Mouse (Mus musculus) myocyte (in vitro differentiated cells): ENCODE data around the gene Psmb6. TPM values are rescaled to one million over a fixed set of nuclear protein-coding genes. Genes with fewer than 3 reads are reported as not detected.

ENCODE experiments used
- H3K27me3 ChIP-seq: one replicate; pipeline ENCODE4 v1.6.1; 2011; ENCODE audit not compliant: control insufficient read depth, insufficient read depth, insufficient read length
- H3K36me3 ChIP-seq: one replicate; pipeline ENCODE4 v1.6.1; 2011; ENCODE audit not compliant: control insufficient read depth, insufficient read depth
- H3K4me2 ChIP-seq: one replicate; pipeline ENCODE4 v1.6.1; 2011; ENCODE audit warnings: low read depth, control low read depth
- H3K4me3 ChIP-seq: one replicate; pipeline ENCODE4 v1.5.1; 2011; ENCODE audit warnings: mild to moderate bottlenecking, control low read depth, moderate library complexity
- H3K79me2 ChIP-seq: one replicate; pipeline ENCODE4 v1.6.1; 2011; ENCODE audit not compliant: control insufficient read depth, insufficient read depth
- H3ac ChIP-seq: one replicate; pipeline ENCODE4 v1.6.1; 2011; ENCODE audit not compliant: control insufficient read depth, insufficient read length
- CEBPB ChIP-seq: IDR thresholded peaks from 2 replicates; pipeline ENCODE4 v1.6.1; 2011; ENCODE audit warnings: mild to moderate bottlenecking, moderate library complexity; ENCODE audit not compliant: poor library complexity, insufficient read depth, severe bottlenecking
- E2F4 ChIP-seq: IDR thresholded peaks from one replicate; pipeline ENCODE4 v1.6.1; 2011; ENCODE audit warnings: mild to moderate bottlenecking, control low read depth, moderate library complexity; ENCODE audit not compliant: insufficient read depth
- MAX ChIP-seq: IDR thresholded peaks from one replicate; pipeline ENCODE4 v1.6.1; 2011; ENCODE audit warnings: low read depth, mild to moderate bottlenecking, control low read depth
- MYOD1 ChIP-seq, 3 experiments: IDR thresholded peaks; one replicate each; pipeline ENCODE4 v1.6.1; 2011; ENCODE audit warnings: control low read depth in 2 of 3, low read depth in 2 of 3, mild to moderate bottlenecking in 2 of 3, moderate library complexity in 1 of 3; ENCODE audit not compliant: insufficient read length in 2 of 3, control insufficient read depth in 1 of 3
- MYOG ChIP-seq, 3 experiments: IDR thresholded peaks; one replicate each; pipeline ENCODE4 v1.6.1; 2011; ENCODE audit warnings: control low read depth in 2 of 3, low read depth in 2 of 3, mild to moderate bottlenecking in 2 of 3; ENCODE audit not compliant: insufficient read length in 2 of 3, control insufficient read depth in 1 of 3, insufficient read depth in 1 of 3
- POLR2A ChIP-seq: IDR thresholded peaks from one replicate; pipeline ENCODE4 v1.6.1; 2011; ENCODE audit warnings: low read depth, mild to moderate bottlenecking, control low read depth, moderate library complexity; ENCODE audit not compliant: insufficient read length
- POLR2AphosphoS2 ChIP-seq: IDR thresholded peaks from one replicate; pipeline ENCODE4 v1.6.1; 2011; ENCODE audit warnings: low read depth, control low read depth; ENCODE audit not compliant: insufficient read length
- REST ChIP-seq: IDR thresholded peaks from one replicate; pipeline ENCODE4 v1.6.1; 2011; ENCODE audit warnings: mild to moderate bottlenecking, control low read depth, moderate library complexity; ENCODE audit not compliant: insufficient read depth, insufficient read length
- SRF ChIP-seq: IDR thresholded peaks from one replicate; pipeline ENCODE4 v1.6.1; 2011; ENCODE audit warnings: low read depth; ENCODE audit not compliant: control insufficient read depth, insufficient read length
- TCF12 ChIP-seq: IDR thresholded peaks from one replicate; pipeline ENCODE4 v1.6.1; 2011; ENCODE audit warnings: mild to moderate bottlenecking, control low read depth; ENCODE audit not compliant: poor library complexity, insufficient read depth, severe bottlenecking
- TCF3 ChIP-seq: IDR thresholded peaks from one replicate; pipeline ENCODE4 v1.6.1; 2011; ENCODE audit warnings: low read depth, control low read depth; ENCODE audit not compliant: insufficient read length
- USF1 ChIP-seq: IDR thresholded peaks from one replicate; pipeline ENCODE4 v1.6.1; 2011; ENCODE audit warnings: low read depth, mild to moderate bottlenecking, control low read depth, moderate library complexity
- polyA plus RNA-seq: library from polyadenylated mRNA; unstranded; fragments of >200 nt; fragmentation: generic; extraction: Trizol; gene quantifications from one replicate; pipeline ENCODE4 v1.2.1, GENCODE M21; 2012; ENCODE audit warnings: missing spikeins

The Psmb6 gene
- polyA plus RNA-seq, 1 experiment, result 575 TPM

- no peak overlapping the region for H3ac ChIP-seq
- no peak overlapping the region for H3K4me2 ChIP-seq
- no peaks in the 10 kb centered on the region for H3K36me3 ChIP-seq
- TF ChIP-seq MAX (no peak), POLR2AphosphoS2 (no peak), TCF3 (no peak), REST (no peak), SRF (no peak), E2F4 (no peak), TCF12 (no peak), MYOD1 (IDR thresholded peaks at IDR 0.05; ENCODE audit: control insufficient read depth in 1 of 3, insufficient read length in 2 of 3, low read depth in 2 of 3) (no peak), CEBPB (no peak), POLR2A (no peak), MYOG (IDR thresholded peaks at IDR 0.05; ENCODE audit: control insufficient read depth in 1 of 3, insufficient read depth in 1 of 3, insufficient read length in 2 of 3, low read depth in 2 of 3) (no peak), USF1 (no peak)
- no peaks in the 10 kb centered on the region for H3K79me2 ChIP-seq
- peaks cover 18% of the 10 kb centered on the region for H3K27me3 ChIP-seq
- H3K4me3 ChIP-seq, result no peak overlapping the region
Observed at GRCm38 (mm10) chr11:70499566-70500475, 25.3 kb upstream of the Psmb6 start.

- H3K36me3 ChIP-seq, result no peaks in the 10 kb centered on the region
- no peak overlapping the region for H3K4me2 ChIP-seq
- H3K27me3 ChIP-seq, result peaks cover 19% of the 10 kb centered on the region
- no peak overlapping the region for H3K4me3 ChIP-seq
- H3K79me2 ChIP-seq, result no peaks in the 10 kb centered on the region
- H3ac ChIP-seq, result no peak overlapping the region
- no peak for TF ChIP-seq POLR2AphosphoS2
- no peak for TF ChIP-seq REST
- no peak for TF ChIP-seq POLR2A
- TF ChIP-seq MYOD1 (IDR thresholded peaks at IDR 0.05; ENCODE audit: control insufficient read depth in 1 of 3, insufficient read length in 2 of 3, low read depth in 2 of 3), result no peak
- TF ChIP-seq SRF, result no peak
- TF ChIP-seq CEBPB, result no peak
- TF ChIP-seq USF1, result no peak
- TF ChIP-seq MYOG (IDR thresholded peaks at IDR 0.05; ENCODE audit: control insufficient read depth in 1 of 3, insufficient read depth in 1 of 3, insufficient read length in 2 of 3, low read depth in 2 of 3), result no peak
- TF ChIP-seq E2F4, result no peak
- TF ChIP-seq MAX, result no peak
- no peak for TF ChIP-seq TCF12
- TF ChIP-seq TCF3, result no peak
Observed at GRCm38 (mm10) chr11:70500476-70500812, 24.7 kb upstream of the Psmb6 start.

- TF ChIP-seq MAX (no peak), POLR2AphosphoS2 (no peak)
- Histone ChIP-seq H3K79me2 (no peaks in the 10 kb centered on the region), H3K36me3 (no peaks in the 10 kb centered on the region), H3K27me3 (peaks cover 16% of the 10 kb centered on the region), H3K4me2 (no peak overlapping the region), H3ac (no peak overlapping the region), H3K4me3 (no peak overlapping the region)
Observed at GRCm38 (mm10) chr11:70502018-70502417, 23.1 kb upstream of the Psmb6 start.

GRCm38 (mm10) chr11:70504970-70505369 lies 20.2 kb upstream of the Psmb6 start, which contains the start of gene Tm4sf5:
Tm4sf5 (plus strand) TSS chr11:70505244.
- TF ChIP-seq MYOD1 (IDR thresholded peaks at IDR 0.05; ENCODE audit: control insufficient read depth in 1 of 3, insufficient read length in 2 of 3, low read depth in 2 of 3) (no peak), POLR2A (no peak), POLR2AphosphoS2 (no peak), MAX (no peak), TCF12 (no peak), MYOG (IDR thresholded peaks at IDR 0.05; ENCODE audit: control insufficient read depth in 1 of 3, insufficient read depth in 1 of 3, insufficient read length in 2 of 3, low read depth in 2 of 3) (no peak), REST (no peak), TCF3 (no peak), E2F4 (no peak), USF1 (no peak), CEBPB (no peak), SRF (no peak)

GRCm38 (mm10) chr11:70506385-70506784 lies 18.8 kb upstream of the Psmb6 start:
- Histone ChIP-seq H3K79me2 (no peaks in the 10 kb centered on the region), H3K4me3 (no peak overlapping the region), H3K4me2 (peak overlapping the region; percentile 68), H3ac (no peak overlapping the region), H3K27me3 (peaks cover 34% of the 10 kb centered on the region), H3K36me3 (no peaks in the 10 kb centered on the region)
- TF ChIP-seq MYOD1 (IDR thresholded peaks at IDR 0.05; ENCODE audit: control insufficient read depth in 1 of 3, insufficient read length in 2 of 3, low read depth in 2 of 3), result no peak
- no peak for TF ChIP-seq SRF
- TF ChIP-seq CEBPB, result no peak
- TF ChIP-seq TCF12, result no peak
- no peak for TF ChIP-seq REST
- no peak for TF ChIP-seq MYOG (IDR thresholded peaks at IDR 0.05; ENCODE audit: control insufficient read depth in 1 of 3, insufficient read depth in 1 of 3, insufficient read length in 2 of 3, low read depth in 2 of 3)
- TF ChIP-seq E2F4, result no peak
- TF ChIP-seq POLR2AphosphoS2, result no peak
- TF ChIP-seq MAX, result no peak
- TF ChIP-seq USF1, result no peak
- TF ChIP-seq TCF3, result no peak
- TF ChIP-seq POLR2A, result no peak

More at GRCm38 (mm10) chr11:70504970-70505369, 20.2 kb upstream of the Psmb6 start, which contains the start of gene Tm4sf5:
- Histone ChIP-seq H3ac (no peak within 1 kb of the TSS), H3K79me2 (no peaks in the 10 kb centered on the region), H3K36me3 (no peaks in the 10 kb centered on the region), H3K27me3 (peaks cover 26% of the 10 kb centered on the region), H3K4me2 (no peak within 1 kb of the TSS), H3K4me3 (no peak within 1 kb of the TSS)
